Mouse (Mus musculus) brain, adult 2 months (tissue): ENCODE results near the gene Ifit3.
A peak's percentile ranks its signal among the peaks of the same experiment; 100 is the strongest.
"Not testable (repeated sequence)": the region's sequence is repeated elsewhere in the genome, so short reads cannot be mapped to it uniquely, and the experiment has no call there.

Source experiments
- DNase-seq: peaks from one replicate; pipeline ENCODE4 v3.0.0; 2011; ENCODE audit warnings: low read depth, low spot score

The Ifit3 gene

DNA sequence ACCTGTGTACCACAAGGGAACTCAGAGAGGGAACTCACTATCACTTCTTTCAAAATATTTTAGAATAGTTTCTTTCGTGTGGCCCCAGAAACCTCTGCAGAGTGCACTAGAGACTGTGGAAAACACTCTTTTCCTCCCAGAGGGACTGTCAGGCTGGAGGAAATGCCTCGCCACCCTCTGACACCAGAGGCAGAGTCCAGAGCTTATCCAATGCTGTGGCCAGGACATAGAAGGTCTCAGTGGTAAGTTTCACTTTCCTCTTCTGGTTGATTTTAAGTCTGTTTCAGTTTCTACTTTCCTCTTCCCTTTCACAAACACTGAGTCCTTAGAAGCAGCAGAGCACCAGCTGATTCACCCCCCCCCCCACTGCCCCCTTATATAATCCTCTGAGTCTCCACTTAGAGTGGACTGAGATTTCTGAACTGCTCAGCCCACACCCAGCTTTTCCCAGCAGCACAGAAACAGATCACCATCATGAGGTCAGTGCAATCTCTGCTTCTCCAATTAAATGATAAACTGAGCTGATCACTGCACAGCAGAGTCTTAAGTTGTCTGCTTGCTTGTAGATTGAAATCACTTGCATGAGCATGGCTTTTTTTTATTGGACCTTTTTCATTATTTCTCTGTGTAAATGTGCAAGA lies at the start of gene Ifit3:
TSS of gene Ifit3 (plus strand) at position 406 of the 641 bp plus-strand sequence.
- not testable (repeated sequence) for DNase-seq

DNA sequence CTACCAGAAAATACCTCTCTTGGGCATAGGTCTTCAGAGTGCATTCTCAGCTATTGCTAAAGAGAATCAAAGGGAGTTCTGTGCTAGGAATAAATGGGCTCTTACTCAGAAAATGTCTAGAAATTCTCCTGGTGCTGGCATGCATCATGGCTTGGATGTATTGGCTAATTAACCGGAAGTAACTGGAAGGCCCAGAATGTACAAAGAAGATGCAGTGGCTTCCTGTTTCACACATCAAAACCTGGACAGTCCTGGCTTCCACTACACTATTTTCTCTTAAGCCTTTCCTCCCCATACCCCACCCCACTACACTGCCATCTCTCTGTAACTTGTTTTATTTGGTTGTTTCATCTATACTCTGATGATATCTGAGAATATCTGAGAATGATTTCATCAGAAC lies 43.9 kb upstream of the Ifit3 start:
- DNase-seq, result no peak

DNA sequence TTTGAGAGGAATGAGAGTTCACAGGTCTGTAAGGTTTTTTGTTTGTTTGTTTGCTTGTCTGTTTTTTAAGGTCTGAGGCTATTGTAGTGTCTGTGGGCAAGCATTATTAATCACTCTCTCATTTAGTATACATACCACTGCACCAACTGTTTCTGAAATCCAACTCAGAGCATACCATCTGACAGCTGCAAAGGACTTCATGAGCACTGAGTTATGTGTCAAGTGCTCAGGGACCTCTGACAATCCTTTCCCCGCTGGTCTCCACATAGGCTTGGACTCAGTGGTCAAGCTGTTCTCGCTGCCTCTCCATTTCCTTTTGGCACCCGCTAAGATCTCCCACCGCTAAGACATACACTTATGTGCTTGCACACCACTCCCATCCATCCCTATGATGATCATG lies 37.1 kb upstream of the Ifit3 start:
- DNase-seq, result no peak

DNA sequence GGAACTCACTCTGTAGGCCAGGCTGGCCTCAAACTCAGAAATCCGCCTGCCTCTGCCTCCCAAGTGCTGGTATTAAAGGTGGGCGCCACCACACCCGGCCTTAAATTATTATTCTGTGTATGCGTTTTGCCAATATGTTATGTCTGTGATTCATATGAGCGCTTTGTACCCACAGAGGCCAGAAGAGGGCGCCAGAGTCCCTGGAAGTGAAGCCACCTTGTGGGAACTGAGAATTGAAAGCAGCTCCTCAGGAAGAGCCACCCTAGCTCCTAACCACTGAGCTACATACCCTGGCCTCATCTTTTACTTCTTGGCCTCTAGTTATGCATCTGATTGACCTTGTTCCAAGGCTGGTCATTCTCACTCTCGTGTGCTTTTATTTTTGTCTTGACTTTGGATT lies 35.4 kb upstream of the Ifit3 start:
- peak; percentile 83 for DNase-seq

DNA sequence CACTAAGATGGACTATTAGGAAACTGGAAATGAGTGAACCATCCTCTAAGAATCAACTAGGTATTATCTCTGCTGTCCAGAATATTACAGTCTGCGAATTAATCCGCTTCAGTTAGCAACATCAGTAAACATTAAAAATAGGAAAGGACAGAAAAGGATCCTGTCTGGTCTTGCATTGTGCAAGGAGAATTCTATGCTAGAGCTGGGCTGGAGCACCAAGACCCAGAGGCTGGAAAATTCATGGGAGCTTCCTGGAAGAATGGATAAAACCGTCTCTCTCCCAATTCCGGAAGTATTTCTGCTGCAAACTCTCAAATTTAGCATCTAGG lies 33.2 kb upstream of the Ifit3 start:
- DNase-seq, result no peak

DNA sequence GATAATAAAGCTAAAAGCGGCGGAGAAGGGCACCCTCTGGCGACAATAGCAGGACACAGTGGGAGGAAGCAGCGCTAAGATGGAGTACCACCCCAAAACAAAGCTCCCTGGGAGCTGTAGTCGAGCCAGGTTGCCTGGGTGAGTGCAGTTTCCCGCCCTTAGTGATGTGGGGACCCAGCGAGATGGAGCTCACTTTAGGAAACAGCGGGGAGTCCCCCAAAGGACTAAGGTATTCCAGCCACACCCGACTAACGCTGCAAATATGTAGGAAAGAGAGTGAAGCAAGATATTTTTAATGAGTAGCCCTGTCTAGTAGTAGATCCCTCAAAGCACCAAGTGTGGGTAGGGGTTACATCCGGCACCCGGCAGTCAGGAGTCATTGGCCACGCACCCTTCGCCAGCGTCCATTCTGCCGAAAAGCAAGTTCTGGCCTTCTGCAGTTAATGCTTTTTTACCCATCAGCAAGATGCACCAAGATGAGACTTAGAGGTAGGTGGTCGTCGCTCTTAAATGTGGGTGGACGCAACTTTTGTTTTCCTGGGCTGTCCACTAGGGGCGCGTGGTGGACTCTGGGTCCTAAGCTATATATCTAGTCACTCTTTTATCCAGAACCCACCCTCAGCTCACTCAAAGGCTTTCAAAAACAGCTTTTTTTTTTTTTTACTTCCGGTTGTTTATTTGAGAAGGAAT lies 32.7 kb upstream of the Ifit3 start, which contains the start of gene Ifit2:
TSS of gene Ifit2 (plus strand) at position 161 of the 690 bp plus-strand sequence.
- DNase-seq, result peak; percentile 94

DNA sequence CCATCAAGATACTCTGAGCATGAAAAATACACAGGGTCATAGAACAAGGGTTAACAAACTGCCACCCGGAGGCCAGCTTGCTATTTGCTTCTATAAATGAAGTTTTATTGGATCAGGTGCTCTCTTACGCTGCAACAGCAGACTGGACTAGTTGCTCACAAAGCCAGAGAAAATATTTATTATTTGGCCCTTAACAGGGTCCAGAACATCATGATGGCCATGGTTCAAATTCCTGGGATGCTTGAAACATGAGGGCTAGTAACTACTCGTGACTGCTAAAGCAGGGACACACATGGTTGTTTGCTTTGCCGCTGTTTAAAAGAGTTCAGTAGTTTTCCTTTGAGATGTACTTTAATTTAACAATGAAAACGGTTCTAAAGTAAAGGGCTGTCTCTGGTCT lies 31.4 kb upstream of the Ifit3 start:
- DNase-seq, result no peak

DNA sequence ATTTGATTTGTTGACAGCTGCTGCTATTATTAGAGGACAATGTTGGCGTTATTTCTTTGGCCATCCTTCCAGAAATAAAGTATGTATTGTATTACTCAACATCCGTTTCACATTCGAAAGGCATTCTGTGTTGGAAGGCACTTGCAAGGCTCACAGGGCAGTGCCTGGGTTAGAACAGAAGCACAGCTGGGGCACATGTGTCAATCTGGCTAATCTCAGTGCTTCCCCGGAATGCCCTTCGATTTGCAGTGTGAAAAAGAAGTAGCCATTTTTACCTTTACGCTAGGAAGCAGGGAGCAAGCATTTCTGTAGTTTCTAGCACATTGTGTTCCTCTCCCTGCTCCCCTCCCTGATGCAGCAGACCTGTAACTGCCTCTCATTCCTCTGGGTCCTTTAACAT lies 30.3 kb upstream of the Ifit3 start:
- DNase-seq, result peak; percentile 43

DNA sequence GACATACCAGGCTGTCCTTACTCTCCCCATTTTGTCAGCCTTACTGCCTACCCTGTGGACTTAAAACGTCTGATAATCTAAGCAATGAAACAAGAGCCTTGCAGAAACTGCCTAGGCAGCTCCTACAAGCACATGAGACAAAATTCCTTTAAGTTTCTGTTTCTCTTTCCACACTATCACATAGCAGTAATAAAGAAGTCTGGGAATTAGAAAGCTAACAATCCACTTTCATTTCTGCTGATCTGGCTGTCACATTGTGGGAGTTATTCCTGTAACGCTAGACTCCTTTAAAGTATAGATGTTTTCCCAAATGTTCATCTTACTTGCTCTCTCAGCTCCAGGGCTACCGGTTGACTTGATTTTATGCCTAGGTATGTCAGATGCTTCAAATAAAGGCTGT lies 29.8 kb upstream of the Ifit3 start:
- DNase-seq, result no peak

DNA sequence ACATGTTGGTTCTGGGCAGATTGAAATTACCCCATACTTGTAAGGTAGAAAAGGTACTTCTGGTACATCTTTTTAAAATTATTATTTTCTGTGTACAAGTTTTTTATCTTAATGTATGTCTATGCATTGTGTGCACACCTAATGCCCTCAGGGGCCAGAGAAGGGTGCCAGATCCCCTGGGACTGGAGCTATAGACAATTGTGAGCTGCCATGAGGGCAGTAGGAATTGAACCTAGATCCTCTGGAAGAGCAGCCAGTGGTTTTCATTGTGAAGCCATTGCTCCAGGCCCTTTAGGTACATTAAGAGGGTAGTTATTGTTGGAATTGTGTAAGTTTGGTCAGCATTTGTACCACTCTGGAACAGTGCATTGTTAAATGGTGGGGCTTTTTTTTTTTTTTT lies 29.3 kb upstream of the Ifit3 start:
- DNase-seq, result no peak

DNA sequence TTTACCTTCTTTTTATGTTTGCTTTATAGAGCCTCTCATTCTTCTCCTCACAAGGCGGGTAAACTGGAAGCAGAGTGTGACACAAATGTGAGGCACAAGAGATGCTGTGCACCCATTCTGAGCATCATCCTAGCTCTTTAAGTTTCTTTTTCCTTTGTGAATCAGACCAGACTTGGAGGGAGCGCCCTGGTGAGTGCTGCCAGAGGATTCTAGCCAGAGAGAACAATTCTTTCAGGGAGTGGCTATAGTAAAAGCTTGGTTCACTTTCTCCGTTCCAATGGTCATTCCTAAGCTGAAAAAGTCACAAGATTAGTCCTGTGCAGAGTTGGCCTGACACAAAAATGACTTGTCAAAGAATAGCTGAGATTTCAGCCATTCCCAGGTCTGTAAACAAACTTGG lies 26.7 kb upstream of the Ifit3 start:
- DNase-seq, result no peak

DNA sequence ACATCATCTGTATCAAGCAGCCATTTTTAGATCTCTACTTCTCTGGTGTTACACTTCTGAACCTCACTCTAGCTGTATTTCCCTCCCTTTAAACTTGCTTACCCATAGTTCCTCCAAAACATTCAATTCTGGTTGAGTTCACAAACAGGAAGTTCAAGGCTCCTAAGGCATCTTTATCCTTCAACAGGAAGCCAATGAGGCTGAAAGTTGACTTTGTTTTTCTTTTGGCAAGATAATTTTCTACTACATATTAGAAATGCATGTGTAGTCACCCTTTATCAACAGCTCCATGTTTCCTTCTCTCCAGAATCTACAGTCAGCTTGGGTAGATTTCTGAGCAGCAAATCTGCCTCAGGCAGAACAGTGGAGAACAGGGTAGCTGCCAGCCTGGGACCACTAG lies 20.8 kb upstream of the Ifit3 start:
- DNase-seq, result no peak

DNA sequence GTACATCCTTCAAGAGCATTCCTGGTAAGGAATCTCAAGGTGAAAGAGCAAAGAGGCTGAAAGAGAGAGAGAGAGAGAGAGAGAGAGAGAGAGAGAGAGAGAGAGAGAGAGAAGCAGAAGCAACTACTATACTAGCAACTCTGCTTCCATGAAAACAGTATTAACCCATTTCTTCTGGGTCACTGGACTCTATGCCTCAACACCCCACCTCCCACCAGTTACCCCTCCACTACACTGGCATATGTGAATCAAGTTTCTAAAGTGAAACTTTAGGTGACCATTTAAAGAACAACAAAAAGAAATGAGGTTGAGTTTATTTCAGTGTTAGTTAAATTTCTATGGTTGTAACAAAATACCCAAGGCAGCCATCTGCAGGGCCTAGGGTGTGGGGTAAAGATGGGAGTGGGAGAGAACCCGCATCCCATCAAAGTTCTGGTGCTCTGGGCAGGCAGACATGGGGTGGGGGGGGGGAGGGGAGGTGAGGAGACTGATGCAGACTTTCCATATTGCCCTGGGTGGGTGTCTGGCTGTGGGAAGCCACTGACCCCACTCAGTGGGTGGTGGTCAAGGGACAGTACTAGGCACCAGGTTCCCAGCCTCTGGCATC lies 17.1 kb upstream of the Ifit3 start:
- DNase-seq, result no peak

DNA sequence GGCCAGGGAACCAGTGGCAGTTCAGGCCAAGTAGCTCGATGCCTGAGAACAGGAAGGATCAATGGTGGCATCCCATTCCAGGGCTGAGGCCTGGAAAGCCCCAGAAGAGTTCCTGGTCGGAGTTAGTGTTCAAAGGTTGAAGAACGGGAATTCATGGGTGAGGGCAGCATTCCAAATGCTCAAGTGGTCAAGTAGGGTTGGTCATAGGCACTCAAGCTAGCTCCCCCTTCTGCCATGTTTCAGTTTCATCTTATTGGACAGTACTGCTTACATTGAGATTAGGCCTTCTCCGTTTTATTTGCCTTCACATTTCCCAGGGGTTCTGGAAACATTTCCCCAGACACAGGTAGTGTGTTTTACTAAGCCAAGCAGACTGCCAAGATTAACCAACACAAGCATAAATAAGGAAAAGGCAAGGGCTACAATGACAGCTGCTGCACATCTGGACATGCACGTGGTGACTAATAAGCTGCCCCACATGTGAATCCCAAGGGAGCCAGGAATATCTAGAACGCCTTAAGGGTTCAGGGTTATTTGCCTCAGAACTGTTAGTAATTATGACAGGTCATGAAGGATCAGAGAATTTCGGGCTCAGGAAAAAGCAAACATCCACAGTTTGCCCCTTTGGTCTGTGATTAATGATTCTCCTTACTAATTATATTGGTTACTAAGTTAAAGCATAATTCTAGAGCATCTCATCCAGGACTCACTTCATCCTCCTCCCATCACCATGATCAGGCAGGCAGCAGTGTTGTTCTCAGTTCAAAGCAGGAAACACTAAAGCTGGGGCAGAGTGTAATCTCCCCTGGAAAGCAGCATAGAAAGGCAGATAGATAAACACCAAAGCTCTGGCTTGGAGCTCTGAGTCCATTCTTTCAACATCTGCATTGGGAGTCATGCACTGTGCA lies 14.1 kb upstream of the Ifit3 start:
- DNase-seq, result no peak

DNA sequence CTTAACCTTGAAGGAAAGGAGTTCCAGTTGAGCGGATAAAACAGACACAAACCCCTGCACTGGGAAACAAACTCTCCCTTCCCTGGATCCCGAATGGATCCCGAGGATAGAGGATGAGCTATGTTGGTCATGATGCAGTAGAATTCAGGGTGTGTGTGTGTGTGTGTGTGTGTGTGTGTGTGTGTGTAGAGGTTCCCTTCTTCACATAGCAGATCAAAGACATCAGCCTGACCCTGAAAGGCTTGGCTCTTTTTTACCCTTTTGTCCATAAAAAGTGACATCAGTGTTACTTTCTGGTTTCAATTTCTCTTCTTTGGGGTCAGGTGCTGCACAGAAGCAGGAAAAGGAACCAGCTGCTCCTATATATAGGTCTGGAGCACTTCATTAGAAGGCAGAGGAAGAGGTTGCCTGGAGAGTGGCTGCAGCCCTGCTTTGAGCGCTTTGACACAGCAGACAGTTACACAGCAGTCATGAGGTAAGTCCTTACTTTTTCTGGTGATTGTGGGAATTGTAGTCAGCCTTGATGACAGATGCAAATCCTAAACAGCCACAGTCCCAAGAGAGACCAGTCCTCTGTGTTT lies 13.3 kb upstream of the Ifit3 start:
- peak; percentile 52 for DNase-seq

DNA sequence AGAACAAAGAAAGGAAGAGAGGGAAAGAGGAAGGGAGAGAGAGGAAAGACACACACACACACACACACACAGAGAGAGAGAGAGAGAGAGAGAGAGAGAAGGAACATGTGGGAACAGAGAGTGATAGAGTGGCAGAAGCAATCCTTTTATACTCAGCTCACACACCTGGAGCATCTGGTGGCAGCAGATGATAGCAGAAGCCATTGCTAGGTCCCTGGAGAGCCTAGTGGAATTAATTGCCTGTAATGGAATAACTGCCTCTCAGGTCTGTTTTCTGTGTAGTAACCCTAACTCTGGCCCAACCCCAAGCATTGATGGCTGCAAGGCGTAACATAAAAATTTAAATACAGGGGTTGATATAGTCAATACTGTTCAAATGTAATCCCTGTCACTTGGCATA lies 12.3 kb upstream of the Ifit3 start:
- no peak for DNase-seq

DNA sequence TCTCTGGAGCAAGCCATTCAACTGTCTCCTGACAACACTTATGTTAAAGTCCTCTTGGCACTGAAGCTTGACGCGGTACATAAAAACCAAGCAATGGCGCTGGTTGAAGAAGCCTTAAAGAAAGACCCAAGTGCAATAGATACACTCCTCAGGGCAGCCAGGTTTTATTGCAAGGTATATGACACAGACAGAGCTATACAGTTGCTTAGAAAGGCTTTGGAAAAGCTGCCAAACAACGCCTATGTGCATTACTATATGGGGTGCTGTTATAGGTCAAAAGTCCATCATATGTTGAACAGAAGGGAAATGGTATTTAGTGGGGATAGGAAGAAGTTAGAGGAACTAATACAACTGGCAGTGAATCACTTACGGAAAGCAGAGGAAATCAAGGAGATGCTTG lies 9.7 kb upstream of the Ifit3 start:
- no peak for DNase-seq

DNA sequence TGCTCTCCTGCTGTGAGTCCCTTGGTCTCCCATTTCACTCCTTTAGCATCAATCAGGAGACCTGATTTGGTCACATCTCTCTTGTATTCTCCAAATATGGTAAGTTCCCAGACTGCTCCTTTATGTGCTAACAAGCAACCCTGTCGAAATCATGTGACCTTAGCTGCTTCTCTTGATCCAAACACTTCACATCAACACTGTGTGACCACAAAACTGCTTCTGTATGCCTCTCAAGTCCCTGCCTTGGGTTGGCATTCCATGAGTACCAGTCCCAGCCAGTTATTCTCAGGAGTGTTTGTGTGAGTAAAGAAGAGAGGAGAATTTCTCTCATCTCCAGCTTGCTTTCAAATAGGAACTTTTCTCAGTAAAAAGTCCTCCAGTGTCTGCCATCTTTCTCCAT lies 6.2 kb upstream of the Ifit3 start:
- DNase-seq, result no peak

DNA sequence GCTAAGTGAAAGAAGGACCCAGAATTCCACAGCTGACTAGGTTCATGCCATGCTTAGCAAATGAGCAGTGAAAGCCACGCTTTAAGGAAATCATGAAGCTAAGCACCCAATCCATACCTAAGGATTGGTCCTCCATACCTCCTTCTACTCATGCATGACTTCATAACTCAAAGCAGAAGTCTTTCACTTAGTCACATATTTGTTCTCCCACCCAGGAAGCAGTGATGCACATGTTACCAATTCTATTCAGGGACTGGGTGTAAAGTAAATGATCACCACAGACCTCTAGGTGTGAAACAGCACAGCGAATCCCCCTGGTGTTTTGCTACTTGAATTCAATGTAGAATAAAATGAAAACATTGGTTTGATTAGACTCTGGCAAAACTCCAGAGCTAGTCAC lies 635 bp upstream of the Ifit3 start:
- DNase-seq, result not testable (repeated sequence)

DNA sequence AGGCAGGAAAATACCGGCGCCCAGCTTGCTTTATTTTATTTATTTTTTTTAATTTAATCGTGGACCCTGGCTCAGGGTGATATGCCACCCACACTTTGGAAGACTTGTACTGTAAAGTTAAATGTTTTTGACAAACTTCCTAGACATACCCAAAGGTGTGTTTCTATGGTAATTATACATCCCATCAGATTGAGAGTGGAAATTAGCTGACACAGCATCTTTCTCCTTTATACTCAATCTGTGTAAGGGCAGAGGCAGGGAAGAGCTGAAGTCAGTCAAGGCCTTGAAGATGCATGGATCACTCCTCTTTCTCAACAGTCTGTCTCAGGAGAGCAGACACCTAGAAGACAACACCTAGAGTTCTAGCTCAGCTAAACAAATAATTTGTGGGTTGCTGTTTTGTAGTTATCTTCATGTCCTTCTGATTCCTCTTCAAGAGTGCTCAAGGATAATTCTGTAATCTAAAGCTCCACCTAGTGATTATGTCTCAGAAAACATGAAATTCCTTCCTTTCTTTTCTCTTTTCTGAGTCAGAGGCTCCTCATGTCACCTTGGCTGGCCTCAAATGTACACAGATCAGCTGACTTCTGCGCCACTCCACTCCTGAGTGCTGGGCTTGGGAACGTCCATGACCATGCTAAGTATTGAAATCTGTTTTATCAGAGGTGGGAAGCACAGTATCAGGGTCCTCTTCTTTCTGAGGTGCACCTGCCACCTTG lies 2.6 kb downstream of the Ifit3 start:
- peak; percentile 42 for DNase-seq
